Mouse (Mus musculus): ENCODE results near the gene Cyp4v3. TPM values are rescaled to one million over a fixed set of nuclear protein-coding genes. Genes with fewer than 3 reads are reported as not detected.
"Not testable (repeated sequence)": the region's sequence is repeated elsewhere in the genome, so short reads cannot be mapped to it uniquely, and the experiment has no call there.

Gene Cyp4v3
- polyA plus RNA-seq, 1 experiment from 2014 or later: 1.6 TPM

- WGBS: 84% methylated on average over 6 of the region's 6 CpGs
- no peaks in the 10 kb centered on the region for H3K9me3 ChIP-seq
- H3K9ac ChIP-seq (replicated peaks): no peak overlapping the region
- no peak for ATAC-seq (ENCODE audit: insufficient number of reproducible peaks, insufficient read depth, low FRiP score, low TSS enrichment, low read depth)
- no peak overlapping the region for H3K4me2 ChIP-seq
- H3K4me3 ChIP-seq (replicated peaks): no peak overlapping the region
- no peak overlapping the region for H3K27ac ChIP-seq
- peaks cover 2% of the 10 kb centered on the region; the same call in 1 of the 2 replicates for H3K4me1 ChIP-seq (replicated peaks)
- H3K27me3 ChIP-seq: no peaks in the 10 kb centered on the region
- peaks cover 29% of the 10 kb centered on the region for H3K36me3 ChIP-seq
These were observed 22.8 kb upstream of the Cyp4v3 start for GRCm38 (mm10) chr8:45355809-45356208.

- Histone ChIP-seq H3K36me3 (peaks cover 35% of the 10 kb centered on the region), H3K27me3 (no peaks in the 10 kb centered on the region), H3K27ac (no peak overlapping the region), H3K4me1 (replicated peaks) (no peaks in the 10 kb centered on the region), H3K9ac (replicated peaks) (no peak overlapping the region), H3K9me3 (no peaks in the 10 kb centered on the region), H3K4me2 (no peak overlapping the region), H3K4me3 (replicated peaks) (no peak overlapping the region)
- 18% methylated on average over 6 of the region's 6 CpGs for WGBS
- ATAC-seq (ENCODE audit: insufficient number of reproducible peaks, insufficient read depth, low FRiP score, low TSS enrichment, low read depth): no peak
These were observed 12.0 kb upstream of the Cyp4v3 start for GRCm38 (mm10) chr8:45345031-45345430.

- no peak for ATAC-seq (ENCODE audit: insufficient number of reproducible peaks, insufficient read depth, low FRiP score, low TSS enrichment, low read depth)
- Histone ChIP-seq H3K27ac (no peak overlapping the region), H3K36me3 (peaks cover 38% of the 10 kb centered on the region), H3K4me1 (replicated peaks) (no peaks in the 10 kb centered on the region), H3K9ac (replicated peaks) (no peak overlapping the region), H3K4me2 (no peak overlapping the region), H3K9me3 (no peaks in the 10 kb centered on the region), H3K4me3 (replicated peaks) (no peak overlapping the region), H3K27me3 (no peaks in the 10 kb centered on the region)
- WGBS: 94% methylated on average over 8 of the region's 8 CpGs
These were observed 11.3 kb upstream of the Cyp4v3 start for GRCm38 (mm10) chr8:45344298-45344697.

GRCm38 (mm10) chr8:45341630-45342628 is 8.9 kb upstream of the Cyp4v3 start:
- Histone ChIP-seq H3K4me1 (replicated peaks) (no peaks in the 10 kb centered on the region), H3K9ac (replicated peaks) (no peak overlapping the region), H3K4me3 (replicated peaks) (no peak overlapping the region), H3K27ac (no peak overlapping the region), H3K27me3 (no peaks in the 10 kb centered on the region), H3K9me3 (no peaks in the 10 kb centered on the region), H3K4me2 (no peak overlapping the region), H3K36me3 (peaks cover 28% of the 10 kb centered on the region)
- WGBS: 89% methylated on average over 12 of the region's 12 CpGs
- ATAC-seq (ENCODE audit: insufficient number of reproducible peaks, insufficient read depth, low FRiP score, low TSS enrichment, low read depth): no peak

- WGBS: 2% methylated on average over 8 of the region's 8 CpGs
- H3K4me2 ChIP-seq: peak overlapping the region; percentile 83
- H3K27ac ChIP-seq: no peak overlapping the region
- H3K36me3 ChIP-seq: no peaks in the 10 kb centered on the region
- H3K4me1 ChIP-seq (replicated peaks): 0 out of 2 replicates have a peak, but pooled peaks cover 2% of the 10 kb centered on the region
- H3K9me3 ChIP-seq: no peaks in the 10 kb centered on the region
- H3K27me3 ChIP-seq: no peaks in the 10 kb centered on the region
- H3K9ac ChIP-seq (replicated peaks): peak overlapping the region; percentile 67
- peak overlapping the region; percentile 60 for H3K4me3 ChIP-seq (replicated peaks)
- ATAC-seq (ENCODE audit: insufficient number of reproducible peaks, insufficient read depth, low FRiP score, low TSS enrichment, low read depth): no peak
These were observed 477 bp upstream of the Cyp4v3 start for GRCm38 (mm10) chr8:45333493-45333892.

GRCm38 (mm10) chr8:45330856-45331255 is 2.2 kb downstream of the Cyp4v3 start:
- Histone ChIP-seq H3K4me1 (replicated peaks) (0 out of 2 replicates have a peak, but pooled peaks cover 2% of the 10 kb centered on the region), H3K9ac (replicated peaks) (no peak overlapping the region), H3K4me3 (replicated peaks) (no peak overlapping the region), H3K4me2 (no peak overlapping the region), H3K27me3 (no peaks in the 10 kb centered on the region), H3K36me3 (no peaks in the 10 kb centered on the region), H3K27ac (no peak overlapping the region), H3K9me3 (no peaks in the 10 kb centered on the region)
- no peak for ATAC-seq (ENCODE audit: insufficient number of reproducible peaks, insufficient read depth, low FRiP score, low TSS enrichment, low read depth)
- 78% methylated on average over 3 of the region's 3 CpGs for WGBS

GRCm38 (mm10) chr8:45329206-45329980 is 3.6 kb downstream of the Cyp4v3 start:
- Histone ChIP-seq H3K36me3 (no peaks in the 10 kb centered on the region), H3K9ac (replicated peaks) (no peak overlapping the region), H3K4me2 (no peak overlapping the region), H3K9me3 (no peaks in the 10 kb centered on the region), H3K4me1 (replicated peaks) (0 out of 2 replicates have a peak, but pooled peaks cover 2% of the 10 kb centered on the region), H3K4me3 (replicated peaks) (no peak overlapping the region), H3K27me3 (no peaks in the 10 kb centered on the region), H3K27ac (no peak overlapping the region)
- 91% methylated on average over 6 of the region's 6 CpGs for WGBS
- ATAC-seq (ENCODE audit: insufficient number of reproducible peaks, insufficient read depth, low FRiP score, low TSS enrichment, low read depth): no peak

- not testable (repeated sequence) for H3K27ac ChIP-seq; H3K4me2 ChIP-seq; H3K4me3 ChIP-seq (replicated peaks); H3K4me1 ChIP-seq (replicated peaks); H3K36me3 ChIP-seq; ATAC-seq (ENCODE audit: insufficient number of reproducible peaks, insufficient read depth, low FRiP score, low TSS enrichment, low read depth); H3K27me3 ChIP-seq; H3K9ac ChIP-seq (replicated peaks); H3K9me3 ChIP-seq
These were observed 5.9 kb downstream of the Cyp4v3 start for GRCm38 (mm10) chr8:45327076-45327475.

GRCm38 (mm10) chr8:45324151-45324550 is 8.9 kb downstream of the Cyp4v3 start:
- Histone ChIP-seq H3K4me2 (no peak overlapping the region), H3K4me3 (replicated peaks) (no peak overlapping the region), H3K9ac (replicated peaks) (no peak overlapping the region), H3K36me3 (no peaks in the 10 kb centered on the region), H3K27ac (no peak overlapping the region), H3K4me1 (replicated peaks) (no peaks in the 10 kb centered on the region), H3K9me3 (no peaks in the 10 kb centered on the region), H3K27me3 (no peaks in the 10 kb centered on the region)
- ATAC-seq (ENCODE audit: insufficient number of reproducible peaks, insufficient read depth, low FRiP score, low TSS enrichment, low read depth): no peak
- 77% methylated on average over 4 of the region's 4 CpGs for WGBS

- H3K4me1 ChIP-seq (replicated peaks): no peaks in the 10 kb centered on the region
- no peak overlapping the region for H3K9ac ChIP-seq (replicated peaks)
- no peak overlapping the region for H3K4me3 ChIP-seq (replicated peaks)
- H3K27ac ChIP-seq: no peak overlapping the region
- 85% methylated on average over 2 of the region's 2 CpGs for WGBS
- H3K27me3 ChIP-seq: no peaks in the 10 kb centered on the region
- no peak overlapping the region for H3K4me2 ChIP-seq
- ATAC-seq (ENCODE audit: insufficient number of reproducible peaks, insufficient read depth, low FRiP score, low TSS enrichment, low read depth): no peak
- H3K9me3 ChIP-seq: no peaks in the 10 kb centered on the region
- no peaks in the 10 kb centered on the region for H3K36me3 ChIP-seq
These were observed 11.7 kb downstream of the Cyp4v3 start for GRCm38 (mm10) chr8:45321365-45321764.

- H3K9ac ChIP-seq (replicated peaks): no peak overlapping the region
- H3K36me3 ChIP-seq: no peaks in the 10 kb centered on the region
- H3K27ac ChIP-seq: no peak overlapping the region
- no peaks in the 10 kb centered on the region for H3K27me3 ChIP-seq
- WGBS: 84% methylated on average over 1 of the region's 1 CpGs
- no peak overlapping the region for H3K4me3 ChIP-seq (replicated peaks)
- no peaks in the 10 kb centered on the region for H3K4me1 ChIP-seq (replicated peaks)
- H3K4me2 ChIP-seq: no peak overlapping the region
- no peaks in the 10 kb centered on the region for H3K9me3 ChIP-seq
- no peak for ATAC-seq (ENCODE audit: insufficient number of reproducible peaks, insufficient read depth, low FRiP score, low TSS enrichment, low read depth)
These were observed 12.1 kb downstream of the Cyp4v3 start for GRCm38 (mm10) chr8:45320930-45321329.

Measured in limb, embryonic 12.5 days (tissue).